Mouse (Mus musculus) right cerebral cortex, postnatal 4 days (tissue): ENCODE measurements around the gene Kdm5b.
"Not testable (repeated sequence)": the region's sequence is repeated elsewhere in the genome, so short reads cannot be mapped to it uniquely, and the experiment has no call there.

ENCODE experiments used
- DNase-seq: peaks from one replicate; pipeline ENCODE4 v3.0.0-alpha.2; 2022

Gene Kdm5b

GRCm38 (mm10) chr1:134559976-134560375 lies at the start of gene Kdm5b:
Gene Kdm5b, plus strand, starts transcription at chr1:134560171.
- DNase-seq: peak; percentile 80

GRCm38 (mm10) chr1:134512183-134512582 lies 47.8 kb upstream of the Kdm5b start:
- DNase-seq: no peak

- no peak for DNase-seq
Measured at GRCm38 (mm10) chr1:134512584-134512983, 47.4 kb upstream of the Kdm5b start.

- peak; percentile 16 for DNase-seq
Measured at GRCm38 (mm10) chr1:134513312-134513860, 46.6 kb upstream of the Kdm5b start.

GRCm38 (mm10) chr1:134513876-134514590 lies 45.9 kb upstream of the Kdm5b start:
- no peak for DNase-seq

GRCm38 (mm10) chr1:134515891-134516290 lies 44.1 kb upstream of the Kdm5b start:
- DNase-seq: no peak

- DNase-seq: no peak
Measured at GRCm38 (mm10) chr1:134516491-134517198, 43.3 kb upstream of the Kdm5b start.

GRCm38 (mm10) chr1:134517841-134518240 lies 42.1 kb upstream of the Kdm5b start:
- not testable (repeated sequence) for DNase-seq

GRCm38 (mm10) chr1:134518677-134519076 lies 41.3 kb upstream of the Kdm5b start:
- DNase-seq: peak; percentile 68

GRCm38 (mm10) chr1:134519201-134519600 lies 40.8 kb upstream of the Kdm5b start:
- not testable (repeated sequence) for DNase-seq

- no peak for DNase-seq
Measured at GRCm38 (mm10) chr1:134520001-134520721, 39.8 kb upstream of the Kdm5b start.

- no peak for DNase-seq
Measured at GRCm38 (mm10) chr1:134521163-134521562, 38.8 kb upstream of the Kdm5b start.

GRCm38 (mm10) chr1:134522325-134522724 lies 37.6 kb upstream of the Kdm5b start:
- no peak for DNase-seq

GRCm38 (mm10) chr1:134524424-134524823 lies 35.5 kb upstream of the Kdm5b start:
- no peak for DNase-seq

GRCm38 (mm10) chr1:134525015-134525414 lies 35.0 kb upstream of the Kdm5b start:
- no peak for DNase-seq

- DNase-seq: no peak
Measured at GRCm38 (mm10) chr1:134526752-134527151, 33.2 kb upstream of the Kdm5b start.

- DNase-seq: peak; percentile 40
Measured at GRCm38 (mm10) chr1:134530618-134531017, 29.4 kb upstream of the Kdm5b start.

- not testable (repeated sequence) for DNase-seq
Measured at GRCm38 (mm10) chr1:134533710-134534109, 26.3 kb upstream of the Kdm5b start.

- no peak for DNase-seq
Measured at GRCm38 (mm10) chr1:134535054-134535453, 24.9 kb upstream of the Kdm5b start.

GRCm38 (mm10) chr1:134535513-134535912 lies 24.5 kb upstream of the Kdm5b start:
- DNase-seq: no peak

GRCm38 (mm10) chr1:134540610-134541009 lies 19.4 kb upstream of the Kdm5b start:
- DNase-seq: no peak

GRCm38 (mm10) chr1:134548231-134548630 lies 11.7 kb upstream of the Kdm5b start:
- DNase-seq: no peak

- DNase-seq: no peak
Measured at GRCm38 (mm10) chr1:134549632-134550132, 10.3 kb upstream of the Kdm5b start, which contains the start of gene Mgat4e. Gene Mgat4e, minus strand, starts transcription at chr1:134549682.
